Mouse (Mus musculus): Measurements from ENCODE around the gene Cbx2. TPM values are rescaled to one million over a fixed set of nuclear protein-coding genes. Genes with fewer than 3 reads are reported as not detected.
A peak's percentile ranks its signal among the peaks of the same experiment; 100 is the strongest.

The Cbx2 gene
- polyA plus RNA-seq, 1 experiment from 2014 or later: 16.5 TPM

- peak; percentile 91 for ATAC-seq (ENCODE audit: insufficient read depth, low FRiP score)
- Histone ChIP-seq H3K4me2 (ENCODE audit: low read depth, low read length) (peak overlapping the region; percentile 89), H3K36me3 (ENCODE audit: control insufficient read depth, insufficient read depth, low read length) (no peaks in the 10 kb centered on the region), H3K4me3 (replicated peaks; ENCODE audit: low read length) (peak overlapping the region; percentile 49), H3K27me3 (ENCODE audit: control insufficient read depth, insufficient read depth, low read length) (peaks cover 77% of the 10 kb centered on the region), H3K27ac (ENCODE audit: low read length) (peak overlapping the region; percentile 77), H3K9me3 (replicated peaks; ENCODE audit: control insufficient read depth, low read length) (no peaks in the 10 kb centered on the region), H3K9ac (ENCODE audit: low read length) (peak overlapping the region; percentile 69), H3K4me1 (ENCODE audit: control insufficient read depth, insufficient read depth, low read length) (peaks cover 36% of the 10 kb centered on the region)
- under 1% methylated on average over 41 of the region's 42 CpGs for WGBS
Measured at GRCm38 (mm10) chr11:119053257-119053670, 30.5 kb downstream of the Cbx2 start.

DNA sequence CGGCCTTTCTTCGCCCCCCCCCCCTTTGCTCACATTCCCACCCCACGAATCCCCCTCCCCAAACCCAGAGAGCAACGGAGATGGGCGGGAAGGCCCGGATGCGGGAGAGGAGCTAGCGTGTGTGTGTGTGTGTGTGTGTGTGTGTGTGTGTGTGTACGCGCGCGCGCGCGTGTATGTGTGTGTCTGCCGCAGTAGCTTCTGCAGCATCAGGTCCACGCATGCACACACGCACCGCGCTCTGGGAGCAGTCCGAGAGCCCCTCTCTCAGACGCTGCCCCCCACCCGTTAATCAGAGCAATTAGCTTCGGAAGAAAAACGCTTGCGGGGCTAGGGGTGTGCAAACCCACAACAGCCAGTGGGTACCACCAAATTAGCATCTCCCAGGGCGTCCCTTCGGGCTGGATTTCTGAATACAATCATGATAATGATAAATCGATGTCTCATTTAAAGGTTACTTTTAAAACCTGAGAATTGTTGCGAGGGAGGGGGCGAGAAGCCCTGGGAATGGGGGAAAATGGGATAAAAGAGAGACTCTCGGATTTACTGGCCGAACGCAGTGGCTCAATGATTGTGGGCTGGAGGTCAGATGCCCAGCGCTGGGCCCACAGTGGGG lies 31.1 kb downstream of the Cbx2 start:
- Histone ChIP-seq H3K9ac (ENCODE audit: low read length) (peak overlapping the region; percentile 69; the same call in 1 of the 2 replicates), H3K36me3 (ENCODE audit: control insufficient read depth, insufficient read depth, low read length) (no peaks in the 10 kb centered on the region), H3K4me2 (ENCODE audit: low read depth, low read length) (peak overlapping the region; percentile 89), H3K4me3 (replicated peaks; ENCODE audit: low read length) (peak overlapping the region; percentile 49), H3K27me3 (ENCODE audit: control insufficient read depth, insufficient read depth, low read length) (peaks cover 77% of the 10 kb centered on the region), H3K4me1 (ENCODE audit: control insufficient read depth, insufficient read depth, low read length) (peaks cover 42% of the 10 kb centered on the region), H3K27ac (ENCODE audit: low read length) (no peak overlapping the region; the same call in 1 of the 2 replicates), H3K9me3 (replicated peaks; ENCODE audit: control insufficient read depth, low read length) (no peaks in the 10 kb centered on the region)
- ATAC-seq (ENCODE audit: insufficient read depth, low FRiP score): no peak
- 2% methylated on average over 34 of the region's 35 CpGs for WGBS

GRCm38 (mm10) chr11:119054351-119055345 lies 31.9 kb downstream of the Cbx2 start:
- Histone ChIP-seq H3K27me3 (ENCODE audit: control insufficient read depth, insufficient read depth, low read length) (peaks cover 77% of the 10 kb centered on the region), H3K36me3 (ENCODE audit: control insufficient read depth, insufficient read depth, low read length) (no peaks in the 10 kb centered on the region), H3K4me1 (ENCODE audit: control insufficient read depth, insufficient read depth, low read length) (peaks cover 46% of the 10 kb centered on the region), H3K27ac (ENCODE audit: low read length) (no peak overlapping the region), H3K4me2 (ENCODE audit: low read depth, low read length) (peak overlapping the region; percentile 100), H3K9me3 (replicated peaks; ENCODE audit: control insufficient read depth, low read length) (no peaks in the 10 kb centered on the region), H3K9ac (ENCODE audit: low read length) (no peak overlapping the region), H3K4me3 (replicated peaks; ENCODE audit: low read length) (peak overlapping the region; percentile 49)
- no peak for ATAC-seq (ENCODE audit: insufficient read depth, low FRiP score)
- WGBS: 3% methylated on average over 47 of the region's 47 CpGs

- Histone ChIP-seq H3K4me2 (ENCODE audit: low read depth, low read length) (peak overlapping the region; percentile 100), H3K27me3 (ENCODE audit: control insufficient read depth, insufficient read depth, low read length) (peaks cover 79% of the 10 kb centered on the region), H3K27ac (ENCODE audit: low read length) (no peak overlapping the region), H3K36me3 (ENCODE audit: control insufficient read depth, insufficient read depth, low read length) (no peaks in the 10 kb centered on the region), H3K4me1 (ENCODE audit: control insufficient read depth, insufficient read depth, low read length) (peaks cover 46% of the 10 kb centered on the region), H3K9me3 (replicated peaks; ENCODE audit: control insufficient read depth, low read length) (no peaks in the 10 kb centered on the region), H3K9ac (ENCODE audit: low read length) (peak overlapping the region; percentile 98), H3K4me3 (replicated peaks; ENCODE audit: low read length) (peak overlapping the region; percentile 64)
- no peak for ATAC-seq (ENCODE audit: insufficient read depth, low FRiP score)
- 1% methylated on average over 32 of the region's 32 CpGs for WGBS
Measured at GRCm38 (mm10) chr11:119055571-119056131, 32.9 kb downstream of the Cbx2 start.

DNA sequence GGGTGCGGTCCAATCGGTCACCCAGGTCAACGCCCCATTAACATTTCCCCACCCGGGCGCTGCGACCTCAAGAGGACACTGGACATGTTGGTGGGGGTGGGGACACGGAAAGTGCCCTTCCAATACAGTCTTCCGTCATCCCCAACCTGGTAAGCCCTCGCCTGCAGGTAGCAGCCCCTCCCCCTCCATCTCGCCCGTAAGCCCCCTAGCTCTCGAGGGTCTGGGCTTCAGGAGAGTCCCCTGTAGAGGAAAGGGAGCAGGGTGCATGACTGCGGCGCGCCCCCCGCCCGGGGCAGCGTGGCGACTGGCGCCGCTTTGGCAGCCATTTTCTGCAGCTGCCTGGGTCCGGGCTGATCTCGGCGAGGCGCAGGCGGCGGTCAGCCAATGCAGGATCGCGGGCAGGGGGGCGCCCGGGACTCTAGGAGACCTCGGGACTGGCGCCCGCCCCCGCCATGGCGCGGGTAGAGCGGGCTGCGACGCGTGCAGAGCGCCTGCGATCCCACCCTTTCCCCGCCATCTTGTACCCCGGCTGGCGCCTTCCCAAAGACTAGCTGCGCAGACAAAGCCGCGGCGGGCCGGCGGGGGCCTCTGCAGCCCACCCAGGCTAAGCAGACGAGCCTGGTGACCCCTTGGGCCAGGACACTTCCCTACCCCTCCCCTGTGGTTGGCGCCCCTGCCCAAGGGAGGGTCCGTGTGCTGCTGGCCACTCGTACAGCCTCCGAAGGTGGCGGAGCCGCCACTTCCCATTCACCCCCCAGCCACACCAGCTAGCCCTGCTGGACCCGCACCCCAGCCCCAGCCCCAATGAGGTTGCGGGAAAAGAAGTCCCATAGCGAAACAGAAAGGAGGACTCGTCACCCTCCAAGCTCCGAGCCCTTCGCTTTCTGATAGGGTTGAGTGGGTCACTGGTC lies 33.8 kb downstream of the Cbx2 start:
- Histone ChIP-seq H3K4me3 (replicated peaks; ENCODE audit: low read length) (peak overlapping the region; percentile 64), H3K4me2 (ENCODE audit: low read depth, low read length) (peak overlapping the region; percentile 100), H3K36me3 (ENCODE audit: control insufficient read depth, insufficient read depth, low read length) (no peaks in the 10 kb centered on the region), H3K27me3 (ENCODE audit: control insufficient read depth, insufficient read depth, low read length) (peaks cover 71% of the 10 kb centered on the region), H3K9me3 (replicated peaks; ENCODE audit: control insufficient read depth, low read length) (no peaks in the 10 kb centered on the region), H3K27ac (ENCODE audit: low read length) (peak overlapping the region; percentile 32; the same call in 1 of the 2 replicates), H3K4me1 (ENCODE audit: control insufficient read depth, insufficient read depth, low read length) (peaks cover 46% of the 10 kb centered on the region), H3K9ac (ENCODE audit: low read length) (peak overlapping the region; percentile 98)
- no peak for ATAC-seq (ENCODE audit: insufficient read depth, low FRiP score)
- under 1% methylated on average over 65 of the region's 65 CpGs for WGBS

GRCm38 (mm10) chr11:119057291-119057690 lies 34.5 kb downstream of the Cbx2 start:
- Histone ChIP-seq H3K9me3 (replicated peaks; ENCODE audit: control insufficient read depth, low read length) (no peaks in the 10 kb centered on the region), H3K9ac (ENCODE audit: low read length) (peak overlapping the region; percentile 98), H3K27me3 (ENCODE audit: control insufficient read depth, insufficient read depth, low read length) (peaks cover 64% of the 10 kb centered on the region), H3K4me3 (replicated peaks; ENCODE audit: low read length) (peak overlapping the region; percentile 64), H3K27ac (ENCODE audit: low read length) (peak overlapping the region; percentile 40; the same call in 1 of the 2 replicates), H3K36me3 (ENCODE audit: control insufficient read depth, insufficient read depth, low read length) (no peaks in the 10 kb centered on the region), H3K4me2 (ENCODE audit: low read depth, low read length) (peak overlapping the region; percentile 100), H3K4me1 (ENCODE audit: control insufficient read depth, insufficient read depth, low read length) (peaks cover 42% of the 10 kb centered on the region)
- 7% methylated on average over 9 of the region's 9 CpGs for WGBS
- no peak for ATAC-seq (ENCODE audit: insufficient read depth, low FRiP score)

DNA sequence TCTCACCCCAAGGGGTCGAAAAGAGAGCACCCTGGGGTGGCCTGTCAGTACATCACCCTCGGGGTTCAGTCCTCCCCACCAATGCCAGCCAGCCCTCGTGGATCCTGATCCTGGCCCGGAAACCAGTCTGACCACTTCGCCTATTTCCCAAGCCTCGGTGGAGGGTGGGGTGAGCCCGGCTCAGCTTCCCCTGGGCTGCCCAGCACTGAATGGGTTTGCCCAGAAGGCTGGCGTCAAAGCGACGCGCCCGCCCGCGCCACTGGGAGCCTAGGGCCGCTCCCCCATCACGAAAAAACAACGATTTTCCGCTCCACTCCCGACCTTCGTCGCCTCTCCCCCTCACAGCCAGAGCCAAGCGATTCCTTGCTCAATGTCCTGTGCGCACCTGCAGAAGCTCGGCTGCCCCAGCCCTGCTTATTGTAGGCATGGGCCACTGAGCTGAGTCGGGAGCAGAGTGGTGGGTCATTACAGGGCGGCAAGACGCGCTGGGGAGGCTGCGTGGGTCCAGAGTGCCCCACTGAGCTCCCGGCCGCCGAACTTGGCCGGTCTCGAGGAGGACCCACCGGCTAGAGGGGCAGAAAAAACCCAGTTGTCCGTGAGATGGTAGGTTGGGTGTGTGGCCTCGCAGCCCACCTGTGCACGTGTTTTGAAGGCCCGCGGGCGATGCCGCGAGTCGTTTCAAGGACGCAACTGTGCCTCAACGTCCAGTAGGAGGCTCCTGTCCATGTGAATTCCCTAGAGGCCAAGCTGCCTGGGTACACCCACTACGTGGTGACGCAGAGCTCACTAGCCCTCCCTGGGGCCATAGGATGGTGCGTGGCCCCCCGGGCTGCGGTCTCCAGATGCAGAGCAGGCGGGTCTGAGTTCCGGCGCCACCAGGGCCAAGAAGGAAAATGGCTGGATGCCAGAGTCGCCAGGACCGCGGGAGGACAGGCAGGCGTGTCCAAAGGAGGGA lies 35.6 kb downstream of the Cbx2 start:
- Histone ChIP-seq H3K9me3 (replicated peaks; ENCODE audit: control insufficient read depth, low read length) (no peaks in the 10 kb centered on the region), H3K9ac (ENCODE audit: low read length) (peak overlapping the region; percentile 49), H3K27me3 (ENCODE audit: control insufficient read depth, insufficient read depth, low read length) (peaks cover 58% of the 10 kb centered on the region), H3K27ac (ENCODE audit: low read length) (peak overlapping the region; percentile 40), H3K36me3 (ENCODE audit: control insufficient read depth, insufficient read depth, low read length) (no peaks in the 10 kb centered on the region), H3K4me2 (ENCODE audit: low read depth, low read length) (peak overlapping the region; percentile 100), H3K4me3 (replicated peaks; ENCODE audit: low read length) (peak overlapping the region; percentile 18), H3K4me1 (ENCODE audit: control insufficient read depth, insufficient read depth, low read length) (peaks cover 35% of the 10 kb centered on the region)
- 3% methylated on average over 58 of the region's 58 CpGs for WGBS
- ATAC-seq (ENCODE audit: insufficient read depth, low FRiP score): peak; percentile 49

Measured in stomach, embryonic 16.5 days (tissue).